Mouse (Mus musculus) forebrain, embryonic 11.5 days (tissue): ENCODE measurements around the gene Gramd1b. TPM values are rescaled to one million over a fixed set of nuclear protein-coding genes. Genes with fewer than 3 reads are reported as not detected.

Experiments used
- ATAC-seq: fragments of 200-750 bp; cut with Nextera tagmentation; replicated peaks from 2 replicates; pipeline ENCODE4 v1.8.0; 2017; ENCODE audit warnings: moderate TSS enrichment; ENCODE audit not compliant: low FRiP score
- DNase-seq: peaks from one replicate; pipeline ENCODE4 v3.0.0-alpha.2; 2017; ENCODE audit warnings: low spot score
- H3K27ac ChIP-seq: fragments of 300-500 bp; sonication (generic); 2 replicates; pipeline ENCODE4 v1.5.1; 2014; ENCODE audit warnings: low read depth, low read length
- H3K27me3 ChIP-seq: fragments of 300-500 bp; sonication (generic); 2 replicates; pipeline ENCODE4 v1.6.1; 2014; ENCODE audit warnings: mild to moderate bottlenecking, low read length, mixed read lengths; ENCODE audit not compliant: control insufficient read depth, insufficient read depth
- H3K36me3 ChIP-seq: fragments of 300-500 bp; sonication (generic); 2 replicates; pipeline ENCODE4 v1.6.1; 2014; ENCODE audit warnings: mild to moderate bottlenecking, low read length, moderate library complexity, mixed read lengths; ENCODE audit not compliant: control insufficient read depth, insufficient read depth
- H3K4me1 ChIP-seq: fragments of 300-500 bp; sonication (generic); replicated peaks from 2 replicates; pipeline ENCODE4 v1.6.1; 2014; ENCODE audit warnings: low read length, mixed read lengths; ENCODE audit not compliant: control insufficient read depth, insufficient read depth
- H3K4me2 ChIP-seq: fragments of 300-500 bp; sonication (generic); 2 replicates; pipeline ENCODE4 v1.6.1; 2014; ENCODE audit warnings: low read depth, mild to moderate bottlenecking, low read length, moderate library complexity, mixed read lengths; ENCODE audit not compliant: severe bottlenecking
- H3K4me3 ChIP-seq: fragments of 300-500 bp; sonication (generic); 2 replicates; pipeline ENCODE4 v1.5.1; 2014; ENCODE audit warnings: low read depth, low read length
- H3K9ac ChIP-seq: fragments of 300-500 bp; sonication (generic); 2 replicates; pipeline ENCODE4 v1.6.1; 2014; ENCODE audit warnings: low read length
- H3K9me3 ChIP-seq: fragments of 300-500 bp; sonication (generic); 2 replicates; pipeline ENCODE4 v1.6.1; 2016; ENCODE audit warnings: low read length, mixed read lengths; ENCODE audit not compliant: control insufficient read depth
- WGBS: fragments of 180-500 bp; shearing (Covaris S2); extraction: QIAGEN DNeasy Blood & Tissue Kit; methylation state at CpG from one replicate; pipeline ENCODE4 v1.1.7; 2014; 5-methylcytosine and 5-hydroxymethylcytosine counted together
- polyA plus RNA-seq: library from polyadenylated mRNA; unstranded; fragments of >200 nt; fragmentation: Nextera tagmentation; extraction: Ambion mirVana; gene quantifications from 2 replicates; pipeline ENCODE4 v1.2.1, GENCODE M21; 2014

Gramd1b gene
- polyA plus RNA-seq, 1 experiment from 2014 or later, result 3.9 TPM

DNA sequence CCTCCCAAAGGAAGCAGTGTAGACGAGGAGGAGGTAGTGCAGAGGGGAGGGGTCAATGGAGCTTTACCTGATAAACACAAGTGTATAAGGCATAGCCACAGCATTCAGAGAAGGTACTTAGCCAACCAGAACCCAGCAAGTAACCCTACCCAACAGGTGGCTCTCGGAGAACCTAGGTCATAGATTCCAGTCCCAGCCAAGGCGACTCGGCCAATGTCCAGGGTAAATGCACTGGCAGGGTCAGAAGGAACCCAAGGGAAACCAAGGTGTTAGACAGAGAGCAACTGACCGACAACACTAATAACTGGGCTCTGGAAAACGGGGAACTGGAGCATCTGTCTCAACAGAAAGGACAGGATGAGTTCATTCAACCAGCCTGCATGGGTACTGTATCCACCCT lies 206.4 kb downstream of the Gramd1b start:
- no peak overlapping the region for H3K4me2 ChIP-seq
- no peak overlapping the region for H3K4me3 ChIP-seq
- no peak overlapping the region for H3K27ac ChIP-seq
- no peaks in the 10 kb centered on the region for H3K27me3 ChIP-seq
- DNase-seq (no peak), ATAC-seq (no peak)
- no peaks in the 10 kb centered on the region for H3K4me1 ChIP-seq
- H3K36me3 ChIP-seq, result no peaks in the 10 kb centered on the region; the same call in 1 of the 2 replicates
- 96% methylated on average over 6 of the region's 6 CpGs for WGBS
- H3K9ac ChIP-seq, result no peak overlapping the region
- no peaks in the 10 kb centered on the region for H3K9me3 ChIP-seq

DNA sequence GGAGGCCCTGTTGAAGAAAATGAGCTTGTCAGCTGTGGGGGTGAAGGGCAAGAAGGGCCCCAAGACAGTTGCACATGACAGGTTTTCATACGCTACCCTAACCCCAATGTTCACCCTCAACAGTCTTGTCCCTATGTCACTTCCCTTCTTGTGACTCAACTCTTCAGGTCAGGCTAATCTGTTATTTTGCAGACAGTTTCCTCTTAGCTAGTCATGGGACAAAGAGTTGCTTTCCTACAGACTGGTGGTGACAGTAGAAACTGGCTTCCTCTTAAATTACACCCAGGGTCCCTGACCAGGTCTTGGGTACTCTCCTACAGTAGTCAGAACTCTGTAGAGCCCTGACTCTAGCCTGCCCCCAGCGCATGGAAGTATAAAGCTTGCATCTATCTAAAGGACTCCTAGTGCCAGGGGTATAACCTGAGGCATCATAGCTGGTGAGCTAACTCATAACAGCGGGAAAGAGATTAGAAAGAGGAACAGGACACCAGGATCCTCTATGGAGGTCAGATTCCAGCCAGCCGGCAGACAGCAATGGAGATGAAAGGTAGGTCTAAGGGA lies 206.9 kb downstream of the Gramd1b start:
- no peak overlapping the region for H3K4me3 ChIP-seq
- 88% methylated on average over 4 of the region's 4 CpGs for WGBS

DNA sequence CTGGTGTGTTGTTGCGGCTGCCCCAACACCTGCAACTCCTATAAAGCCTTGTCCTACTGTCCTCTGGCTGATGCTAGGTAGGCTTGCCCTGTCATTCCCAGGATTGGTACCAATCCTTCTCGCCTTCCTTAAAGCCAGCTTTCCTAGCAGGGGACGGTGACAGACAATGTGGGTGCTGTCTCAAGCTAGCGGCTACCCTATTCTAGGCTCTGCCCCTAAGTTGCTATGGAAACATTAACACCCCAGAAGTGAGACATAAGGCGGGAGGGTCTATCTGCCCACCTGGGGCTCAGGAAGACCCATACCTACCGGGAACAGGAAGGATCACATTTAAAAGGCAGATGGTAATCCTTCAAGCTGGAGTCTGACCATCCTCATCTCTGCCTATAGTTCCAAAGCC lies 207.4 kb downstream of the Gramd1b start:
- no peak overlapping the region for H3K4me2 ChIP-seq
- ATAC-seq (no peak), DNase-seq (no peak)
- no peaks in the 10 kb centered on the region; the same call in 1 of the 2 replicates for H3K36me3 ChIP-seq
- WGBS, result 82% methylated on average over 6 of the region's 6 CpGs
- H3K9me3 ChIP-seq, result no peaks in the 10 kb centered on the region
- H3K27ac ChIP-seq, result no peak overlapping the region
- no peak overlapping the region for H3K4me3 ChIP-seq
- H3K4me1 ChIP-seq, result no peaks in the 10 kb centered on the region
- H3K27me3 ChIP-seq, result no peaks in the 10 kb centered on the region
- H3K9ac ChIP-seq, result no peak overlapping the region

More for the DNA sequence above, 206.9 kb downstream of the Gramd1b start:
- no peaks in the 10 kb centered on the region; the same call in 1 of the 2 replicates for H3K36me3 ChIP-seq
- no peak overlapping the region for H3K27ac ChIP-seq
- no peaks in the 10 kb centered on the region for H3K27me3 ChIP-seq
- H3K4me1 ChIP-seq, result no peaks in the 10 kb centered on the region
- ATAC-seq (no peak), DNase-seq (no peak)
- no peak overlapping the region for H3K9ac ChIP-seq
- no peak overlapping the region for H3K4me2 ChIP-seq
- H3K9me3 ChIP-seq, result no peaks in the 10 kb centered on the region

DNA sequence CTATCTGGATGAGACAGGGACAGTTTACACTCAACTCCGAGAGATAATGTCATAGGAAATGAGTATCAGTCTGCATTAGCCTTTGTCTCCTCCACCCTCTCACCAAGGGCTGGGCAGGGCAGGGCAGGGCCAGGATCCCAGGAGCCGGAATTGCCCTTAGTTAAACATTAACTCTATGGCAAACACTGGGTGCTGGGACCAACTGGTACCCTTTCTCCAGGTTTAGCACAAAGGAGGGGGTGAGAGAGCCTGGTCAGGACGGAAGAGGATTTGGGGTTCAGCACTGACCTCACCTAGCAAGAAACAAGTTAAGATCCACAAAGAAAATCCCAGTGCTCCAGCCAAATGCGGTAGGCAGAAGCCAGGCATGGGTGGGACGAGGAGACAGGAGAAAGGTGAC lies 208.0 kb downstream of the Gramd1b start:
- no peaks in the 10 kb centered on the region for H3K9me3 ChIP-seq
- H3K27ac ChIP-seq, result no peak overlapping the region
- no peaks in the 10 kb centered on the region; the same call in 1 of the 2 replicates for H3K36me3 ChIP-seq
- H3K4me1 ChIP-seq, result no peaks in the 10 kb centered on the region
- DNase-seq (no peak), ATAC-seq (no peak)
- H3K27me3 ChIP-seq, result no peaks in the 10 kb centered on the region
- H3K9ac ChIP-seq, result no peak overlapping the region
- no peak overlapping the region for H3K4me3 ChIP-seq
- no peak overlapping the region for H3K4me2 ChIP-seq
- WGBS, result 83% methylated on average over 5 of the region's 5 CpGs

DNA sequence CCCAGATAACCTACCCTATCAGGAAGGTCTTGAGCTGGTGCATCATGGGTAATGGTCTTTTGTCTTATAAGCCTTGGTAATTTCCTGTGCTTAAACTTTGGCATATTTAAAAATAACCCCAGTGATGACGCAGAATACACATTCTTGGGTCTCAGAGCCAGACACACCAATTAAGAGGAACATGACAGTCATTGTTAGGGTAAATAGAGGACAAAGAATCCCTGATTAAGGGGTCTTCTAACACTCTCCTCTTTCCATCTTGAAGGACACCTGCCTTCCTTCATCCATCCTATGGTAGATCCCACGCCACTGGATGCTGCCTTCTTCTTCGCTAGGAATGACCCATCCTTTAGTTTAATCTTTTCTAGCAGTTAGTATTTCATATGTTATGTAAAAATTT lies 208.8 kb downstream of the Gramd1b start:
- ATAC-seq, result no peak
- WGBS, result 87% methylated on average over 3 of the region's 3 CpGs
- Histone ChIP-seq H3K27ac (no peak overlapping the region), H3K9ac (no peak overlapping the region), H3K36me3 (no peaks in the 10 kb centered on the region; the same call in 1 of the 2 replicates), H3K4me3 (no peak overlapping the region), H3K27me3 (no peaks in the 10 kb centered on the region), H3K9me3 (no peaks in the 10 kb centered on the region), H3K4me2 (no peak overlapping the region), H3K4me1 (no peaks in the 10 kb centered on the region)
- no peak for DNase-seq

DNA sequence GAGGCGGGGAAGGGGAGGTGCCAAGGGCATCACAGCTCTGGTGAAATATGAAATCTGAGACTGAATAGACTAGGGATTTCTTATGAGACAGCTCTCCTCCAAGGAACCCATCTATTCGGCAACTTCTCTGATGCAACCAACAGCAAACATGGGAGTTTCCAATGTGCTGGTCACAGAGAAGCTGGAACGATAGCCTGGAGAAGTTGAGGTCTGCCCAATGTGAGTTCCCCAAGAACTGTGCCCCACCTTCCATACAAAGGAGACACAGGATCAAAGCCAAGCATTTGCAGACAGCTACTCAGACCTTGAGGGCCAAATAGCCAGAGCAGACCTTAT lies 209.5 kb downstream of the Gramd1b start:
- no peak overlapping the region for H3K4me3 ChIP-seq
- no peak overlapping the region for H3K27ac ChIP-seq
- H3K27me3 ChIP-seq, result no peaks in the 10 kb centered on the region
- no peaks in the 10 kb centered on the region for H3K4me1 ChIP-seq
- H3K9ac ChIP-seq, result no peak overlapping the region
- DNase-seq (no peak), ATAC-seq (no peak)
- no peaks in the 10 kb centered on the region for H3K9me3 ChIP-seq
- no peak overlapping the region for H3K4me2 ChIP-seq
- WGBS, result 70% methylated on average over 3 of the region's 3 CpGs
- no peaks in the 10 kb centered on the region; the same call in 1 of the 2 replicates for H3K36me3 ChIP-seq

DNA sequence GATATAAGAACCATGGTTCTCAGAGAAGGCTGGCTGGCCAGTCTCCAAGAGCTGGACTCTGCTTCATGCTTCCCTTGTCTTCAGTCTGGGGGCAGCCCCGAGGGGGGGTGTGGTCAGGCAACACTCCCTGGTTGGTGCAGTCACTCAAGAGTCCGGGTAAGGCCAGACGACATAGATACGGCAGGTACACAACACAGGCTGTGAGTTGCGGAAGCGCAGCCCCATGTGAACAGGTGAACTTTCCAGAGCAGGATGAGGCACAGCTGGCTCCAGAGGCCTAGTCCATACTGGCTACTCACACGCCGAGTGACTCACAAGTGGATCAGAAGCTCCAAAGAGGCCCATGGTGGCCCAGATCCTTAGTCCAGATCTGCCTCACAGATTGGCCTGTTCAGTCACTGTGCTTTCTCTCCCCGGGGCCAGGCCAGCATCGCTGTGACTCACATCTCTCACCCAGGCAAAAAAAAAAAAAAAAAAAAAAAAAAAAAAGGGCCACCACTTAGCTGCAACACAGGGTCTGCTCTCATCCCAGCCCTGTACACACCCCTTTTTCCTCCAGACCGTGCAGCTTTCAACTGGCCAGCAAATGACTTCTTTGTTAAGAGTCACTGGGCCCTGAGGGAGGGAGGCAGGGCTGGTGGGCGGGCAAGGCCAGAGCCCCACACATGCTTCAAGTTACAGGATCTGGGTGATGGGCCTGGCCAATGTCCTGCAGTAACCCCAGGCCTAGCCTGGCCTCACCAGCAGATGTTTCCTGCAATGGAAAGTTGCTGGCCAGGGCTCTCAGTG lies 210.1 kb downstream of the Gramd1b start:
- Histone ChIP-seq H3K4me3 (no peak overlapping the region), H3K27me3 (no peaks in the 10 kb centered on the region), H3K9ac (no peak overlapping the region), H3K4me2 (no peak overlapping the region), H3K4me1 (no peaks in the 10 kb centered on the region), H3K9me3 (no peaks in the 10 kb centered on the region), H3K27ac (no peak overlapping the region), H3K36me3 (no peaks in the 10 kb centered on the region; the same call in 1 of the 2 replicates)
- ATAC-seq, result 0 out of 2 replicates have a peak, but pooled peaks have one; percentile 12
- WGBS, result 61% methylated on average over 12 of the region's 12 CpGs
- no peak for DNase-seq

DNA sequence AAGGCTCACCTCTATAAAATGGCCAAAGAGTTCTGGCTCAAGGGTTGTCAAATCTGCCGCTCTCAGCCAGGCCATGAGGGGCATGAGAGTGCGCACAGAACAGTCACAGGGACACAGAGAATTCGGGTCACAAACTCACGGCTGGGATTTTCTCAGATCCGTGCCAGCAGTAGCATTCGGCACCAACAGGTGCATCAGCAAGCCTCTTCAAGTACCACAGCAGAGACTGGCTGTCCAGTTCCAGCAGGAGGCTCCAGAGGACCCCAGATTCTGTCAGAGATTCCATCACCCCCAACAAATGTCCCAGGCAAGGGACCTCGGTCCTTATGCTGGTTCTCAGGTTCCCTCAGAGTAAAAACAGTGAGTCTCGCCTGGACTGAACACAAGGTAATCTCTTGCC lies 210.8 kb downstream of the Gramd1b start:
- no peaks in the 10 kb centered on the region for H3K27me3 ChIP-seq
- H3K9ac ChIP-seq, result no peak overlapping the region
- H3K36me3 ChIP-seq, result no peaks in the 10 kb centered on the region; the same call in 1 of the 2 replicates
- no peak overlapping the region for H3K27ac ChIP-seq
- no peaks in the 10 kb centered on the region for H3K4me1 ChIP-seq
- WGBS, result 88% methylated on average over 8 of the region's 8 CpGs
- no peak overlapping the region for H3K4me2 ChIP-seq
- H3K9me3 ChIP-seq, result no peaks in the 10 kb centered on the region
- DNase-seq (no peak), ATAC-seq (no peak)
- no peak overlapping the region for H3K4me3 ChIP-seq

DNA sequence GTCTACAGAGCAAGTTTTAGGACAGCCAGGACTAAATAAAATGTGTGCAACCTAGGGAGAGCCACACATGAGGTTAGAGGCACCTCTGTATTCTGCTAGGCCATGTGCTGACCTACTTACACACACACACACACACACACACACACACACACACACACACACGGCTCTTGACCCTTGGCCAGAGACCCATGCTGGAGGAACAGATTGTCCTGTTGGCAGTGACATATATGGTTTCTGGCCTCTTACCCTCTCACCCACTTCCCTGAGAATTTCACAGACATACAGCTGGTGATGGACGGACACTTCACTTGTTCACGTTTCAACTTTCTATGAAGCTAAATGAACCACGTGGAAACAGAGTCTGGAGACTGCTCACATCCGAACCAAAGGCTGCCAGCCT lies 212.4 kb downstream of the Gramd1b start:
- Histone ChIP-seq H3K4me3 (no peak overlapping the region), H3K27ac (no peak overlapping the region), H3K4me2 (no peak overlapping the region), H3K27me3 (no peaks in the 10 kb centered on the region), H3K9ac (no peak overlapping the region), H3K4me1 (no peaks in the 10 kb centered on the region), H3K9me3 (no peaks in the 10 kb centered on the region), H3K36me3 (no peaks in the 10 kb centered on the region)
- DNase-seq, result no peak
- no peak for ATAC-seq
- 86% methylated on average over 5 of the region's 5 CpGs for WGBS
